Mouse (Mus musculus) lung, embryonic 16.5 days (tissue): ENCODE data around the gene Nexn. TPM values are rescaled to one million over a fixed set of nuclear protein-coding genes. Genes with fewer than 3 reads are reported as not detected.

Source experiments
- ATAC-seq: fragments of 200-750 bp; cut with Nextera tagmentation; 2 replicates; pipeline ENCODE4 v1.8.0; 2017; ENCODE audit warnings: low read depth, mild to moderate bottlenecking, moderate library complexity
- H3K27ac ChIP-seq: fragments of 300-500 bp; sonication (generic); 2 replicates; pipeline ENCODE4 v1.5.1; 2014; ENCODE audit warnings: mild to moderate bottlenecking, control low read depth, low read length
- H3K27me3 ChIP-seq: fragments of 300-500 bp; sonication (generic); 2 replicates; pipeline ENCODE4 v1.6.1; 2014; ENCODE audit warnings: low read depth, low read length, mixed read lengths; ENCODE audit not compliant: control insufficient read depth, insufficient read depth
- H3K36me3 ChIP-seq: fragments of 300-500 bp; sonication (generic); 2 replicates; pipeline ENCODE4 v1.6.1; 2014; ENCODE audit warnings: low read length; ENCODE audit not compliant: control insufficient read depth, insufficient read depth
- H3K4me1 ChIP-seq: fragments of 300-500 bp; sonication (generic); replicated peaks from 2 replicates; pipeline ENCODE4 v1.6.1; 2014; ENCODE audit warnings: low read length, mixed read lengths; ENCODE audit not compliant: control insufficient read depth, insufficient read depth
- H3K4me2 ChIP-seq: fragments of 300-500 bp; sonication (generic); 2 replicates; pipeline ENCODE4 v1.6.1; 2014; ENCODE audit warnings: low read depth, low read length, control low read depth
- H3K4me3 ChIP-seq: fragments of 300-500 bp; sonication (generic); 2 replicates; pipeline ENCODE4 v1.5.1; 2014; ENCODE audit warnings: mild to moderate bottlenecking, low read length, control low read depth
- H3K9ac ChIP-seq: fragments of 300-500 bp; sonication (generic); 2 replicates; pipeline ENCODE4 v1.6.1; 2014; ENCODE audit warnings: low read length, control low read depth
- H3K9me3 ChIP-seq: fragments of 300-500 bp; sonication (generic); 2 replicates; pipeline ENCODE4 v1.6.1; 2016; ENCODE audit warnings: low read length; ENCODE audit not compliant: control insufficient read depth
- WGBS: fragments of 180-500 bp; shearing (Covaris S2); extraction: QIAGEN DNeasy Blood & Tissue Kit; methylation state at CpG from one replicate; pipeline ENCODE4 v1.1.7; 2014; 5-methylcytosine and 5-hydroxymethylcytosine counted together
- polyA plus RNA-seq: library from polyadenylated mRNA; unstranded; fragments of >200 nt; fragmentation: Nextera tagmentation; extraction: Ambion mirVana; gene quantifications from 2 replicates; pipeline ENCODE4 v1.2.1, GENCODE M21; 2015

Gene Nexn
- polyA plus RNA-seq, 1 experiment from 2014 or later, result 79.2 TPM

- WGBS, result 63% methylated on average over 14 of the region's 14 CpGs
- H3K9ac ChIP-seq, result no peak overlapping the region
- H3K36me3 ChIP-seq, result peaks cover 6% of the 10 kb centered on the region
- peak overlapping the region; percentile 96 for H3K27ac ChIP-seq
- H3K27me3 ChIP-seq, result no peaks in the 10 kb centered on the region
- no peak overlapping the region for H3K4me2 ChIP-seq
- no peaks in the 10 kb centered on the region for H3K9me3 ChIP-seq
- peaks cover 14% of the 10 kb centered on the region for H3K4me1 ChIP-seq
- no peak overlapping the region for H3K4me3 ChIP-seq
- ATAC-seq, result peak; percentile 87
Observed at GRCm38 (mm10) chr3:152300376-152301337, 34.5 kb upstream of the Nexn start.

GRCm38 (mm10) chr3:152295896-152296295 is 29.7 kb upstream of the Nexn start:
- Histone ChIP-seq H3K4me3 (no peak overlapping the region), H3K27ac (peak overlapping the region; percentile 51), H3K4me1 (peaks cover 11% of the 10 kb centered on the region), H3K27me3 (no peaks in the 10 kb centered on the region), H3K9me3 (no peaks in the 10 kb centered on the region), H3K9ac (no peak overlapping the region), H3K36me3 (0 out of 2 replicates have a peak, but pooled peaks cover 3% of the 10 kb centered on the region), H3K4me2 (no peak overlapping the region)
- WGBS, result 91% methylated on average over 5 of the region's 5 CpGs
- no peak for ATAC-seq

GRCm38 (mm10) chr3:152294400-152294799 is 28.2 kb upstream of the Nexn start:
- H3K27me3 ChIP-seq, result no peaks in the 10 kb centered on the region
- peaks cover 11% of the 10 kb centered on the region for H3K4me1 ChIP-seq
- H3K9me3 ChIP-seq, result no peaks in the 10 kb centered on the region
- peaks cover 3% of the 10 kb centered on the region; the same call in 1 of the 2 replicates for H3K36me3 ChIP-seq
- H3K4me2 ChIP-seq, result no peak overlapping the region
- no peak overlapping the region for H3K4me3 ChIP-seq
- 54% methylated on average over 3 of the region's 3 CpGs for WGBS
- no peak overlapping the region for H3K9ac ChIP-seq
- H3K27ac ChIP-seq, result peak overlapping the region; percentile 91
- peak; percentile 92 for ATAC-seq

DNA sequence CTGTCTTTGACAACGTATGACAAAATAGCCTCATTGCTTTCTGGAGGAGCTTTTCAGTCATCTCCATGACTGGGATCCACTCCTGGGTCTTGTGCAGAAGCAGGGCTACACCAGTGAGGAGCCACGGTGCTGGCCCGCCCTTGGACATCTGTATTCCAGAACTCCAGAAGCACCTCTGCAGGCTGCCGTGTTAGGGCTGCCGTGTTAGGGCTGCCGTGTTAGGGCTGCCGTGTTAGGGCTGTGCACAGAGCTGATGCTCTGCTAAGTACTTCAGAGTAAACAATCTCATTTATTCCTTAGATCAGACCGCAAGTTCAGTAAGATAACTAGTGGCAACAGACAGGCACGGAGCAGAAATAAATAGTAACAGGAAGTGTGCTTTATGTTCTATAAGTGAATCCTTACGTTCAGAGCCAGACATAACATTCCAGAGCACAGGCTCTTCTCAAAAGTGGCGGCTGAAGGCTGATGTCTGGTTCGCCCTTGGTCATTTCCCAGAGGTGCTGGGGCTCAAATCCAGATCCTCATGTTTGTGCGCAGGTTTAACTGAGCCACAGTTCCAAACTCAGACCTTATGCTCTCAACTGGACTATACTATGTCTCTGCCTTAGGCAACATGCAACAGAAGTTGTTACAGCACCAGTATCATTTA is 27.5 kb upstream of the Nexn start:
- Histone ChIP-seq H3K9me3 (no peaks in the 10 kb centered on the region), H3K4me3 (no peak overlapping the region), H3K4me1 (peaks cover 15% of the 10 kb centered on the region), H3K27me3 (no peaks in the 10 kb centered on the region), H3K36me3 (peaks cover 3% of the 10 kb centered on the region; the same call in 1 of the 2 replicates), H3K27ac (peak overlapping the region; percentile 91), H3K4me2 (no peak overlapping the region), H3K9ac (no peak overlapping the region)
- ATAC-seq, result peak; percentile 75
- WGBS, result 33% methylated on average over 13 of the region's 13 CpGs

- no peaks in the 10 kb centered on the region for H3K9me3 ChIP-seq
- H3K27me3 ChIP-seq, result no peaks in the 10 kb centered on the region
- peak overlapping the region; percentile 28 for H3K27ac ChIP-seq
- no peak overlapping the region for H3K9ac ChIP-seq
- no peak for ATAC-seq
- H3K4me2 ChIP-seq, result no peak overlapping the region
- H3K4me3 ChIP-seq, result no peak overlapping the region
- peaks cover 3% of the 10 kb centered on the region for H3K36me3 ChIP-seq
- WGBS, result 58% methylated on average over 6 of the region's 6 CpGs
- peaks cover 15% of the 10 kb centered on the region for H3K4me1 ChIP-seq
Observed at GRCm38 (mm10) chr3:152291895-152292294, 25.7 kb upstream of the Nexn start.

DNA sequence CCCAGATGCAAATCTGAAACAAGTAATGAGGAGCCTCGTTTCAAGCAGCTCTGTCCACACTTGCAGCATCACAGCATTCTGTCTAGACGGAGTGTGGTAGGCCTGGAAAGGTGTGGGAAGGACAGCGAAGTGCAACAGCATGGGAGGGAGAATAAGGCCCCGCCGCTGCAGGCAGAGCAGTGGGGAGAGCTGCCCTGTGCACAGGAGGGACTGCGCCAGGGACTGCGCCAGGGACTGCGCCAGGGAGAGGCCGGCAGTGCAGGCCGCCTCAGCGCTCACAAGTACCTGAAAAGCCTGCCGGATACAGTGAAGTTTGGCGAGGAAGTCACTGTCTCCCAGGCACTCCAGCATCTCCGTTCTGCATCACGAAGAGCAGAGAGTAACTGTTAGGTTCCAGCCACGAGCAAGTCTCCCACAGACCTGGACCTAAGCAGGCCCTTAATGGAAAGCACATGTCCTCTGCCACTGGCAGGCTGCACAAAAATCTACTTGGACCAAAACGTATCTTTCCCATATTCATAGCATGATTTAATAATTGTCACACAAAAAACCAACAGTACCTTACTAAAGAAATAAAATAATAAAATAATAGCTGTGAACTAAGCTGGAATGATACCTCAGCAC is 24.1 kb upstream of the Nexn start:
- H3K4me3 ChIP-seq, result no peak overlapping the region
- H3K27me3 ChIP-seq, result no peaks in the 10 kb centered on the region
- no peaks in the 10 kb centered on the region; the same call in none of the 2 replicates for H3K36me3 ChIP-seq
- H3K9ac ChIP-seq, result no peak overlapping the region
- peaks cover 15% of the 10 kb centered on the region for H3K4me1 ChIP-seq
- no peaks in the 10 kb centered on the region for H3K9me3 ChIP-seq
- no peak overlapping the region for H3K4me2 ChIP-seq
- no peak for ATAC-seq
- WGBS, result 86% methylated on average over 17 of the region's 17 CpGs
- H3K27ac ChIP-seq, result no peak overlapping the region

DNA sequence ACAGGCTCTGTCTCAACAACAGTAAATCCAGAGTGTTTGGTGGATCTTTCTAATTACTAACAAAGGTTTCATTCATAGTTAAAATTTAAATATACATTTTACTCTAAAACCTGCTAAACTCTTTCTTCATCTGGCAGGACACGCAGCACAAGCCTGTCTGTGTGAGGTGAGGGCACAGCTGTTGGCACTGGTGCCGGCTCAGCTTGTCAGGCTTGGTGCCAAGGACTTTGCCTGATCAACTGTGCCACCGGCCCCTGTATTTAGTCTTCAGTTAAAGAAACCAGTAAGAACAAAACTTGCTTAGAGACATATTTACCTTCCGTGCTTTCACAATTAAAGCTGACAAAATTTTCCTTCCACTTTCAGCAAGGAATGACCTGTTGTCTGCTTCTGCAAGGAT is 22.6 kb upstream of the Nexn start:
- Histone ChIP-seq H3K4me3 (no peak overlapping the region), H3K4me1 (peaks cover 11% of the 10 kb centered on the region; the same call in 1 of the 2 replicates), H3K9ac (no peak overlapping the region), H3K27ac (peak overlapping the region; percentile 12; the same call in 1 of the 2 replicates), H3K36me3 (no peaks in the 10 kb centered on the region; the same call in none of the 2 replicates), H3K9me3 (no peaks in the 10 kb centered on the region), H3K27me3 (no peaks in the 10 kb centered on the region), H3K4me2 (no peak overlapping the region)
- no peak for ATAC-seq
- WGBS, result 69% methylated on average over 4 of the region's 4 CpGs

DNA sequence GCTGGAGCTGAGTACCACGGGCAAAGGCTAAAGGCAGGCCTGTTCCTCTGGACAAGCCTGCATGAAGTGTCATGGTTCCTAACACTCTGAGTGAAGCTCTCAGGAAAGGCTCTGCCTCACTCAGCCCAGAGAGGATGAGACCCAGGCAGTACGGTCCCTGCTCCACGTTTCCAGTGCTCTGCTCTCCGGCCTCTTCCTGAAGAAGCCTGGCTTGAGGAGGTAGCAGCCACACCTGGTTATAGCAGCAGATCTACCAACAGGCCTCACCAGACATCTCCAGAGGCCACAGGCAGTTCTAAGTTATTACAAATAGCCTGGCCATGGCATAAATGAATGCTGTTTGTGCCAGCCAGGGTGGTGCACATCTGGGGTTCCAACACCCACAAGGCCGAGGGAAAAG is 22.1 kb upstream of the Nexn start:
- H3K36me3 ChIP-seq, result no peaks in the 10 kb centered on the region; the same call in none of the 2 replicates
- WGBS, result 83% methylated on average over 5 of the region's 5 CpGs
- peaks cover 11% of the 10 kb centered on the region; the same call in 1 of the 2 replicates for H3K4me1 ChIP-seq
- ATAC-seq, result no peak
- H3K9me3 ChIP-seq, result no peaks in the 10 kb centered on the region
- no peak overlapping the region for H3K4me2 ChIP-seq
- no peak overlapping the region for H3K4me3 ChIP-seq
- H3K27me3 ChIP-seq, result no peaks in the 10 kb centered on the region
- no peak overlapping the region for H3K9ac ChIP-seq
- H3K27ac ChIP-seq, result no peak overlapping the region

DNA sequence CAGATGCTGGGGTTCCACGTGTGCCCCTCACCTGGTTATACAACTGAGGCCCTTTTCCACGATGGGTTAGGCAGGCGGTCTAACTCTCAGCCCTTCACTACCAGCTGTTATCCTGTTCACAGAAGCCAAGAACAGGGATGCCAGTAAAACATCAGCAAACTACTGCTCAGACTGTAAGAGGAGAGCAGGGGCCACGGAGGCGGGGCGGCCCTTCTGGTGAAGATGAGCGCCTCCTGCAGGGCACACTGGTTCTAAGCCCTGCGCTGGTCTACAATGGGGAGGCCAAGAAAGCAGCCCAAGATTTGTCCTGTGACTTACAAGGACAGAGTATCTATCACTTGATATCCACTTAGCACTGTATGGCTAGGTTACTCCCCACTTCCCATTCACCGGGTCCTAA is 21.7 kb upstream of the Nexn start:
- 80% methylated on average over 9 of the region's 9 CpGs for WGBS

More for the DNA sequence above, 21.7 kb upstream of the Nexn start:
- Histone ChIP-seq H3K4me1 (peaks cover 9% of the 10 kb centered on the region; the same call in 1 of the 2 replicates), H3K27me3 (no peaks in the 10 kb centered on the region), H3K27ac (no peak overlapping the region), H3K9me3 (no peaks in the 10 kb centered on the region), H3K9ac (no peak overlapping the region), H3K4me2 (no peak overlapping the region), H3K36me3 (no peaks in the 10 kb centered on the region; the same call in none of the 2 replicates), H3K4me3 (no peak overlapping the region)
- no peak for ATAC-seq
